ENCODE assay signal across 13 mouse cellular contexts in the genomic region with DNA sequence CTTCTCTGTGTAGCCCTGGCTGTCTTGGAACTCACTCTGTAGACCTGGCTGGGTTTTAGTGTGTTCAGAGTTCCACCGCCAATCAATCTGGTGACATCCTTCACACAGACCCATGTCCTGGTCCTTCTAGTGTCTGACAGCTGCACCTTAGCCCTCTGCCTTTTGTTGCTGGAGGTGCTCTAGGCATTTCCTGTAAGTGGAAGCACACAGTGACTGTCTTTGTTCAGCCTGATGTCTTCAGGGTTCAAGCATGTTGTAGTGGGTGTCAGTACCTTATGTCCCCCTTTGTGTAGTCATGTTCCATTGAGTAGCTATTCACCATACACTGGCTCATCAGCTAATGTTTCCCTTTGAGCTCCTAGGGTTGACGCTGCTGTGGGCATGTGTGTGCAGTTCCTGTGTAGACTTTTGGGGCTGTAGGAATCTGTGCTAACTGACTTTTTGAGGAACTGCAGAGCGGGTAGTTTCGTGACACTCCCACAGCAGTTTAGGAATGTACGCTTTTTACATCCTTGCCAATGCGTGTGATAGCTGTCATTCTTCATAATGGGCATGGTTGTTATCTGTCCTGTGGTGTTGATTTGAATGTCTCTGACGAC. TPM values are rescaled to one million over a fixed set of nuclear protein-coding genes. Genes with fewer than 3 reads are reported as not detected.
DNase-seq lines count a peak whose midpoint lies in the region; ATAC-seq and TF ChIP-seq lines count a peak whose summit lies in the region.
"Had no signal": no experiment of that assay in that cellular context is flagged by ENCODE, and none has a peak within 500 bp of the region (broad histone marks: within the 10 kb centered on the region; RNA-seq: fewer than 3 reads in every experiment).

No protein-coding gene starts in this region.

- ATAC-seq in liver, embryonic 16.5 days (ENCODE audit: low read depth) = no peak
- peak; percentile 10 for ATAC-seq in CD4-positive, CD25-positive, alpha-beta regulatory T cell, adult 4 months
- peak; percentile 29; the same call in 1 of the 2 replicates for ATAC-seq in monocyte, adult 5-6 weeks (replicated peaks; ENCODE audit: insufficient number of reproducible peaks, low FRiP score, low TSS enrichment, poor library complexity, severe bottlenecking)
- ATAC-seq: lung, postnatal 0 days had no signal

- TF ChIP-seq POLR2A in cortical plate, adult 2 months (IDR thresholded peaks at IDR 0.05; ENCODE audit: extremely low read depth, insufficient read depth, low read length) = no peak

- H3K27ac ChIP-seq in liver, embryonic 16.5 days (ENCODE audit: low read length) = 0 out of 2 replicates have a peak overlapping the region, but pooled peaks have one; percentile 19
- peak overlapping the region; percentile 19; the same call in 1 of the 2 replicates for H3K27ac ChIP-seq in cortical plate, adult 2 months (ENCODE audit: insufficient read depth, low read length)
- H3K27ac ChIP-seq: heart, embryonic 10.5 days; hindbrain, embryonic 15.5 days; kidney, embryonic 15.5 days; limb, embryonic 13.5 days had no signal

- H3K4me1 ChIP-seq in liver, embryonic 16.5 days (ENCODE audit: control insufficient read depth, low read depth, low read length) = peaks cover 10% of the 10 kb centered on the region
- H3K4me1 ChIP-seq in cortical plate, adult 2 months (ENCODE audit: control insufficient read depth, insufficient read depth, low read length) = peaks cover 12% of the 10 kb centered on the region

- no peaks in the 10 kb centered on the region for H3K9me3 ChIP-seq in liver, embryonic 16.5 days (replicated peaks; ENCODE audit: control insufficient read depth, low read length)
- H3K9me3 ChIP-seq: heart, embryonic 10.5 days; hindbrain, embryonic 15.5 days had no signal

- H3K4me2 ChIP-seq in liver, embryonic 16.5 days (ENCODE audit: low read depth, low read length) = no peak overlapping the region
- H3K4me2 ChIP-seq: hindbrain, embryonic 15.5 days; kidney, embryonic 15.5 days; limb, embryonic 13.5 days had no signal

- WGBS in liver, embryonic 16.5 days (ENCODE audit: insufficient replicate concordance) = 32% methylated on average over 7 of the region's 7 CpGs

- DNase-seq in liver = no peak
- no peak for DNase-seq in frontal cortex, postnatal 36 days (ENCODE audit: low spot score in 2 of 2)
- no peak for DNase-seq in frontal cortex, postnatal 14 days (ENCODE audit: low spot score in 2 of 2)
- DNase-seq: adrenal gland, postnatal 14 days had no signal

- H3K36me3 ChIP-seq in liver, embryonic 16.5 days (ENCODE audit: control insufficient read depth, insufficient read depth) = no peaks in the 10 kb centered on the region
- H3K36me3 ChIP-seq: hindbrain, embryonic 15.5 days had no signal

- H3K4me3 ChIP-seq in liver, embryonic 16.5 days (ENCODE audit: low read depth, low read length) = no peak overlapping the region
- no peak overlapping the region for H3K4me3 ChIP-seq in cortical plate, adult 2 months (ENCODE audit: insufficient read depth, low read length)
- H3K4me3 ChIP-seq: heart, embryonic 10.5 days; hindbrain, embryonic 15.5 days; kidney, embryonic 15.5 days; limb, embryonic 13.5 days had no signal

- no peak overlapping the region for H3K9ac ChIP-seq in liver, embryonic 16.5 days (ENCODE audit: low read depth, low read length)
- H3K9ac ChIP-seq: hindbrain, embryonic 15.5 days; kidney, embryonic 15.5 days; limb, embryonic 13.5 days had no signal

- H3K27me3 ChIP-seq in liver, embryonic 16.5 days (ENCODE audit: control insufficient read depth, insufficient read depth, low read depth, low read length) = no peaks in the 10 kb centered on the region
- H3K27me3 ChIP-seq: hindbrain, embryonic 15.5 days; kidney, embryonic 15.5 days; limb, embryonic 13.5 days had no signal

- TF ChIP-seq CTCF in cortical plate, adult 2 months (IDR thresholded peaks at IDR 0.05; ENCODE audit: extremely low read depth, insufficient read depth, low read length) = no peak

RNA-seq across cellular contexts. Expression of a gene that starts 17.9 kb away (rescaled TPM):
- polyA plus RNA-seq in liver, embryonic 16.5 days (2015; fragmentation: Nextera tagmentation; extraction: Ambion mirVana) = 2.2 TPM in 2 replicates
- 10 to 100 TPM; 29.5 to 30.3 TPM for polyA plus RNA-seq in CD4-positive, CD25-positive, alpha-beta regulatory T cell, adult 4 months (2017; shearing (Covaris generic))
- polyA plus RNA-seq in cortical plate, adult 2 months (2012; rRNA removed) = 111 and 112 TPM in 2 replicates
- 327 to 401 TPM (median 363 TPM) in 3 replicates for total RNA-seq in monocyte, adult 5-6 weeks (2017)
